Mouse (Mus musculus) ES-E14 (cell line): ENCODE data around the gene Fam189a1. TPM values are rescaled to one million over a fixed set of nuclear protein-coding genes. Genes with fewer than 3 reads are reported as not detected.

Experiments used
- DNase-seq: peaks from one replicate; pipeline ENCODE4 v3.0.0-alpha.2; 2013; ENCODE audit warnings: low read depth, low spot score
- H3K27ac ChIP-seq: 2 replicates; pipeline ENCODE4 v1.5.1; 2012; ENCODE audit warnings: low read depth, mild to moderate bottlenecking, low read length, moderate library complexity, mixed read lengths; ENCODE audit not compliant: poor library complexity, insufficient read depth, severe bottlenecking
- H3K36me3 ChIP-seq: 2 replicates; pipeline ENCODE4 v1.6.1; 2012; ENCODE audit warnings: mild to moderate bottlenecking, low read length, moderate library complexity, mixed read lengths; ENCODE audit not compliant: control insufficient read depth, poor library complexity, insufficient read depth, severe bottlenecking
- H3K4me1 ChIP-seq, 2 experiments: fragments of 150-350 bp in 1 of 2; sonication (generic) in 1 of 2; 2 replicates each; pipeline ENCODE4 v1.6.1; 2012; ENCODE audit warnings: low read length in 2 of 2, mild to moderate bottlenecking in 1 of 2, mixed read lengths in 1 of 2; ENCODE audit not compliant: control insufficient read depth in 2 of 2, insufficient read depth in 2 of 2, poor library complexity in 1 of 2
- H3K4me3 ChIP-seq, 2 experiments: fragments of 150-350 bp in 1 of 2; sonication (generic) in 1 of 2; 2 replicates each; pipeline ENCODE4 v1.5.1; 2012; ENCODE audit warnings: low read length in 2 of 2, low read depth in 1 of 2, mild to moderate bottlenecking in 1 of 2, mixed read lengths in 1 of 2; ENCODE audit not compliant: insufficient read depth in 1 of 2, poor library complexity in 1 of 2, severe bottlenecking in 1 of 2
- H3K9ac ChIP-seq: 2 replicates; pipeline ENCODE4 v1.6.1; 2012; ENCODE audit warnings: low read depth, mild to moderate bottlenecking, low read length, mixed read lengths; ENCODE audit not compliant: poor library complexity, insufficient read depth, severe bottlenecking
- H3K9me3 ChIP-seq: fragments of 150-350 bp; sonication (generic); 2 replicates; pipeline ENCODE4 v1.6.1; 2012; ENCODE audit warnings: low read depth, mild to moderate bottlenecking, low read length; ENCODE audit not compliant: control insufficient read depth, insufficient read depth
- CHD2 ChIP-seq: IDR thresholded peaks from 2 replicates; pipeline ENCODE4 v1.6.1; 2014; ENCODE audit warnings: mild to moderate bottlenecking, low read depth, low read length, inconsistent platforms
- HCFC1 ChIP-seq: IDR thresholded peaks from 2 replicates; pipeline ENCODE4 v1.6.1; 2012; ENCODE audit warnings: low read length, inconsistent platforms, borderline replicate concordance; ENCODE audit not compliant: insufficient read depth
- MAFK ChIP-seq: IDR thresholded peaks from 2 replicates; pipeline ENCODE4 v1.6.1; 2014; ENCODE audit warnings: mild to moderate bottlenecking, low read depth, low read length, inconsistent platforms; ENCODE audit not compliant: insufficient read depth
- ZC3H11A ChIP-seq: IDR thresholded peaks from 2 replicates; pipeline ENCODE4 v1.6.1; 2012; ENCODE audit warnings: low read depth, mild to moderate bottlenecking, inconsistent platforms, low read length, borderline replicate concordance
- ZNF384 ChIP-seq: IDR thresholded peaks from 2 replicates; pipeline ENCODE4 v1.6.1; 2012; ENCODE audit warnings: low read depth, low read length, inconsistent platforms
- in situ Hi-C, 2 experiments: fragments of 600-800 bp; cut with MboI; formaldehyde crosslinking; loops; one replicate each; pipeline ENCODE4 v1.15.1; 2025; ENCODE audit warnings: low sequenced_read_pairs in 2 of 2, inconsistent platforms in 1 of 2; ENCODE audit not compliant: unreplicated experiment in 2 of 2
- total RNA-seq: library from RNA; depleted of rRNA; stranded (reverse); fragments of 300-350 nt; gene quantifications from 2 replicates; pipeline ENCODE4 v1.2.3, GENCODE M21; 2012

Gene Fam189a1
- total RNA-seq, 1 experiment = 0.67 TPM

DNA sequence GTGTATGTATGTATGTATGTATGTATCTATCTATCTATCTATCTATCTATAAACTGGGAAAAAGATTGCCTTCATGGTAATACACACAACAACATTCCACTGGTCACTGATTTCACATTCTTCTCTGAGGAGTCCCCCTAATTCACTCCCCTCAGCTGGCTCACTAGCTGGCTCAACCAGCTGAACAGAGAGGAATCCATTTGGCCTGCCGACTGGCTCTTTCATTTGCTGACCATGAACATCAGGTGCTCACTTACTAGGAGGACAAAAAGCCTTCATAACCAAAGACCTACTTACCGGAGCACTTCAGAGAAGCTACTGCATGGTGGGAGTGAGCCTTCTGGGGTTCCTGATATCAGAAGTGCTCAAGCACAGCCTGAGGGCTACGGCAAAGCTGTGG lies 194.2 kb downstream of the Fam189a1 start:
- DNase-seq = no peak
- Histone ChIP-seq H3K36me3 (no peaks in the 10 kb centered on the region), H3K4me1 (no peaks in the 10 kb centered on the region), H3K4me3 (no peak overlapping the region), H3K9me3 (no peaks in the 10 kb centered on the region), H3K27ac (no peak overlapping the region), H3K9ac (no peak overlapping the region)
- in situ Hi-C loops = no loop called here
- TF ChIP-seq ZNF384 (no peak), ZC3H11A (no peak), CHD2 (no peak)

DNA sequence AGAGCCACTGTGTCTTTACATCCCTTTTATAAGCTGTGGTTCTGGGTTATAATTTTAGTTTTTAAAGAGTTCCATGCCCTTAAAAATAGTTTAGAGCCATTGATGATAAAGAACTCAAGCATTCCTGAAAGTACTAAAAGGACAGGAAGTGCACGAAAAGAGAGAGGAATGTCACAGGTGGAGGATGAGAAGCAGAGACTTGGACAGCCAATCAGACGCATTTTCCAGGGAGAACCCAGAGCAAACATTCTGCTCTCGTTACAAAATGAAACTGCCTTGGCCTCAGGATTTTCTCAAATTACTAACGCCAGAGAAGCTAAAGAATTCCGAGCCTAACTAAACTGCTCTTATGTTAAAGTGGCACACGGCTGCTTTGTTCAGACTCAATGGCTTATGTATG lies 197.3 kb downstream of the Fam189a1 start:
- in situ Hi-C loops = no loop called here
- DNase-seq = no peak
- Histone ChIP-seq H3K4me3 (no peak overlapping the region), H3K36me3 (no peaks in the 10 kb centered on the region), H3K27ac (no peak overlapping the region), H3K9me3 (no peaks in the 10 kb centered on the region), H3K9ac (no peak overlapping the region), H3K4me1 (no peaks in the 10 kb centered on the region)
- TF ChIP-seq MAFK (no peak), CHD2 (no peak), HCFC1 (no peak), ZNF384 (no peak), ZC3H11A (no peak)

DNA sequence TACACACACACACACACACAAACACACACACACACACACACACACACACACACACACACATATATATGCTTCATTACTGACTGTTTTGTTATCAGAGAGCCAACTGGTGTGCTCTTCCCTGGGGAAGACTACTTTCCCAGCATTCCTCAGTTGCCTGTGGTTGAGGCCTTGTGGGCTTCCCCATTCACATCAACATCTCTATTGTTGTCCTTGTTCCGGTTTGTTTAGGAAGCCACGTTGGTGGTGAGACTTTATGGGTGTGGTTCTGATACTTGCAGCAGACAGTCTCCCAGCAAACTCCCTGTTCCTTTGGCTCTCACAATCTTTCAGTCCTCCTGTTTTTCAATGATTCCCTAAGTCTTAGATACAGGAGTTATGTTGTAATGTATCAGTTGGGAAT lies 204.2 kb downstream of the Fam189a1 start:
- H3K36me3 ChIP-seq = no peaks in the 10 kb centered on the region
- H3K27ac ChIP-seq = no peak overlapping the region
- peak; percentile 28 for DNase-seq
- no peaks in the 10 kb centered on the region for H3K9me3 ChIP-seq
- in situ Hi-C loops = no loop called here
- no peak overlapping the region for H3K4me3 ChIP-seq
- peaks cover 0 to 7% of the 10 kb centered on the region in 2 experiments; a peak in 2 of 4 replicates for H3K4me1 ChIP-seq
- no peak overlapping the region for H3K9ac ChIP-seq
- no peak for TF ChIP-seq HCFC1
- no peak for TF ChIP-seq MAFK

DNA sequence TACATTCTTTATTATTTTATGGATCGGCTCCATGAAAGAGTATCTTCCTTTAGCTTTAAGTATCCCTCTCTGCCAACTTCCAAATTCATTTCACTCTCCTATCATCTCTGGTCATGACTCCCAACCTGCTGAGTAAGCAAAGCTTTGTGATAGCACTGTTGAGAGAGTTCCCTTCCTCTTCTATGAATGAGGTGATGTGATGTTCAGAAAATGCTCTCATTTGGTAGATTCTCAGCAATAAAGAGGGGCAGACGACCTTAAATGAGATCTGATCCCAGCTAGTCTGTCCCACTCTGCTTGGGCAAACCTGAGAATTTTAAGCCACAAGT lies 205.6 kb downstream of the Fam189a1 start:
- H3K4me3 ChIP-seq = no peak overlapping the region
- in situ Hi-C loops = no loop called here
- TF ChIP-seq MAFK = peak; percentile 60
- TF ChIP-seq CHD2 = no peak
- no peak overlapping the region for H3K27ac ChIP-seq
- H3K9ac ChIP-seq = no peak overlapping the region
- H3K36me3 ChIP-seq = no peaks in the 10 kb centered on the region
- no peaks in the 10 kb centered on the region for H3K9me3 ChIP-seq
- DNase-seq = no peak
- peaks cover 0 to 7% of the 10 kb centered on the region in 2 experiments; a peak in 2 of 4 replicates for H3K4me1 ChIP-seq

DNA sequence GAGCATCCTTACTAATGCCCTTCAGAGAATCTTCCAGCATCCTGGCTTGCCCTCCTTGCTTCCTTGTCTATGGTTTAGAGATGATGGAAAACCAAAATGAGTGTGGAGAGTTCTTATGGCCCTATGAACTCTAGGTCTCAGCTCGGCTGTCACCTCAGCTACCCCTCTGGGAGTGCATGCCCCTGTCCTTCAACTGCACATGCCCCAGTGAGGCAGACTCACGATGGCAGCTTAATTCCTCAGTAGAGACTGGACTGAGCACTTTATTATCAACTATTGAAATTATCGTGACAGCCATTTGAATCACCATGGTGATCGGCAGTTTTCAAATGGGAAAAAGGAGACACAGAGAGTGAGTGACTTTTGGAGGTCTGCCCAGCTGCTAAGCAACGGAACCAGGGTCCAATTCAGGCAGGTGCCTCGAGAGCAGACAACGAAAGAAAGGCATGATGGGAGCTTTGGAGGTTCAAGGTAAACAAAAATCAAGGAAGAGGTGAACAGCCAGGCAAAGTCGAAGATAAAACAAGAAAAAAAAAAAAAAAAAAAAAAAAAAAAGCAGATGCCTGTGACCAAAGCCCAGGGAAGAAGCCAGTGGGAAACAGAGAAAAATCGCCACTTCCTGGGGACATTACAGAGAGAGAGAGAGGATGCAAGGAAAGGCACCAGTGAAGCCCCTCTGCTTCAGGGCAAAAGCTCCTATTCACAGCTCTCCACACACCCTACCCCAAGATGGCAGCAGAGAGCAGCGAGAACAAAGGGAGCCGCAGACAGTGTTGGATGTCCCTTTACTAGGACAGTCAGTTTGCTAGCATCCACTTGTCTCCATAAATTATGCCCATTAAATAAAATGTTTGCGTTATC lies 206.2 kb downstream of the Fam189a1 start:
- in situ Hi-C loops = no loop called here
- TF ChIP-seq MAFK (no peak), ZC3H11A (peak; percentile 74; the same call in 1 of the 2 replicates), ZNF384 (no peak), HCFC1 (no peak), CHD2 (no peak)
- peak; percentile 60 for DNase-seq
- no peaks in the 10 kb centered on the region for H3K36me3 ChIP-seq
- no peak overlapping the region for H3K4me3 ChIP-seq
- H3K27ac ChIP-seq = no peak overlapping the region
- H3K9me3 ChIP-seq = no peaks in the 10 kb centered on the region
- H3K4me1 ChIP-seq = peaks cover 0 to 7% of the 10 kb centered on the region in 2 experiments; a peak in 2 of 4 replicates
- H3K9ac ChIP-seq = no peak overlapping the region
